Mouse (Mus musculus) liver, embryonic 12.5 days (tissue): ENCODE measurements around the gene Nars2. TPM values are rescaled to one million over a fixed set of nuclear protein-coding genes. Genes with fewer than 3 reads are reported as not detected.
A peak's percentile ranks its signal among the peaks of the same experiment; 100 is the strongest.

Experiments used
- ATAC-seq: fragments of 200-750 bp; cut with Nextera tagmentation; 2 replicates; pipeline ENCODE4 v1.8.0; 2017; ENCODE audit warnings: moderate number of reproducible peaks, mild to moderate bottlenecking, moderate library complexity
- H3K27ac ChIP-seq: fragments of 300-500 bp; sonication (generic); 2 replicates; pipeline ENCODE4 v1.5.1; 2016; ENCODE audit warnings: mild to moderate bottlenecking
- H3K27me3 ChIP-seq: fragments of 300-500 bp; sonication (generic); replicated peaks from 2 replicates; pipeline ENCODE4 v1.6.1; 2016; ENCODE audit warnings: mild to moderate bottlenecking, moderate library complexity
- H3K36me3 ChIP-seq: fragments of 300-500 bp; sonication (generic); 2 replicates; pipeline ENCODE4 v1.6.1; 2016; ENCODE audit warnings: mild to moderate bottlenecking, moderate library complexity
- H3K4me1 ChIP-seq: fragments of 300-500 bp; sonication (generic); 2 replicates; pipeline ENCODE4 v1.6.1; 2016
- H3K4me2 ChIP-seq: fragments of 300-500 bp; sonication (generic); 2 replicates; pipeline ENCODE4 v1.6.1; 2016; ENCODE audit warnings: mild to moderate bottlenecking, moderate library complexity
- H3K4me3 ChIP-seq: fragments of 300-500 bp; sonication (generic); 2 replicates; pipeline ENCODE4 v1.5.1; 2016; ENCODE audit warnings: mild to moderate bottlenecking, moderate library complexity
- H3K9ac ChIP-seq: fragments of 300-500 bp; sonication (generic); 2 replicates; pipeline ENCODE4 v1.6.1; 2016; ENCODE audit warnings: mild to moderate bottlenecking, moderate library complexity
- H3K9me3 ChIP-seq: fragments of 300-500 bp; sonication (generic); replicated peaks from 2 replicates; pipeline ENCODE4 v1.6.1; 2016; ENCODE audit warnings: mild to moderate bottlenecking, moderate library complexity
- WGBS: fragments of 180-500 bp; shearing (Covaris S2); methylation state at CpG from one replicate; pipeline ENCODE4 v1.1.7; 2016; ENCODE audit not compliant: insufficient replicate concordance; 5-methylcytosine and 5-hydroxymethylcytosine counted together
- polyA plus RNA-seq: library from polyadenylated mRNA; unstranded; fragments of >200 nt; fragmentation: Nextera tagmentation; extraction: Ambion mirVana; gene quantifications from 2 replicates; pipeline ENCODE4 v1.2.1, GENCODE M21; 2016

The Nars2 gene
- polyA plus RNA-seq, 1 experiment from 2014 or later = 21.8 TPM

- no peaks in the 10 kb centered on the region for H3K9me3 ChIP-seq
- WGBS = 19% methylated on average over 6 of the region's 6 CpGs
- H3K4me2 ChIP-seq = no peak overlapping the region
- H3K36me3 ChIP-seq = no peaks in the 10 kb centered on the region
- peaks cover 31% of the 10 kb centered on the region for H3K4me1 ChIP-seq
- H3K9ac ChIP-seq = no peak overlapping the region
- ATAC-seq = no peak
- H3K4me3 ChIP-seq = no peak overlapping the region
- no peaks in the 10 kb centered on the region for H3K27me3 ChIP-seq
- no peak overlapping the region for H3K27ac ChIP-seq
These were observed 127.8 kb downstream of the Nars2 start for GRCm38 (mm10) chr7:97079145-97079544.

- Histone ChIP-seq H3K9me3 (no peaks in the 10 kb centered on the region), H3K4me1 (peaks cover 35% of the 10 kb centered on the region), H3K27ac (no peak overlapping the region), H3K9ac (no peak overlapping the region), H3K4me3 (no peak overlapping the region), H3K36me3 (no peaks in the 10 kb centered on the region), H3K4me2 (no peak overlapping the region), H3K27me3 (no peaks in the 10 kb centered on the region)
- ATAC-seq = no peak
- WGBS = 66% methylated on average over 4 of the region's 4 CpGs
These were observed 128.5 kb downstream of the Nars2 start for GRCm38 (mm10) chr7:97079651-97080365.

DNA sequence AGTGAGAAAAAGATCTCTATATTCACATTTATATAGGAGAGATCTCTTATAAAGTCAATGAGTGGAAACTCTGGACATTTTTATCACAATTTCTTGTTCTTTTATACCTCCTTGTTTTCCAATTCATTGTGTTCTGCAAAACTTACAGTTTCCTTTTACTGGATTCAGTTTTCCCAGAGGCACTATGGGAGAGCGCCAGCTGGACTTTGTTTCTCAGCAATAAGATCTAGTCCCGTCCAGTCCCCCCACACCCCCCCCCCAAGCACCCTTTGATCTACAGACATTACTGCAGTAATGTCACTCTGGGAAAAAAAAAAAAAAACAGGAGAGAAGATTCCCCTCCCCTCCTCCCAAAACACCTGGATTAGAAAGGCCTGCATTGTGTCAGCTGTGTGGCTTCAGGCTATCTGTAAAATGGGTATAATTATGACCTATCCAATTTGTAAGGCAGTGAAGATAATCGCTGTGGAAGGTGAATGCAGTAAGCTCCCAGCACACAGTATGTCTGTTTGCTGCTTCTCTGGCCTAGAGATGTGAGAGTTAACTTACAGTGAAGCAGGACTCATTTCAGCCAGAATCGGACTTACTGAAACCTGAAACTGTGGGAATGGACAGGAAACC is 129.4 kb downstream of the Nars2 start:
- WGBS = 41% methylated on average over 4 of the region's 4 CpGs
- ATAC-seq = no peak
- Histone ChIP-seq H3K9ac (peak overlapping the region; percentile 92), H3K4me3 (peak overlapping the region; percentile 77), H3K36me3 (no peaks in the 10 kb centered on the region), H3K4me2 (peak overlapping the region; percentile 95), H3K4me1 (peaks cover 35% of the 10 kb centered on the region), H3K9me3 (no peaks in the 10 kb centered on the region), H3K27ac (peak overlapping the region; percentile 71), H3K27me3 (no peaks in the 10 kb centered on the region)

- WGBS = 1% methylated on average over 67 of the region's 83 CpGs
- H3K27ac ChIP-seq = peak within 1 kb of the TSS; percentile 85
- no peaks in the 10 kb centered on the region for H3K9me3 ChIP-seq
- no peaks in the 10 kb centered on the region for H3K27me3 ChIP-seq
- peak within 1 kb of the TSS; percentile 77 for H3K4me3 ChIP-seq
- peak within 1 kb of the TSS; percentile 95 for H3K4me2 ChIP-seq
- H3K4me1 ChIP-seq = peaks cover 35% of the 10 kb centered on the region
- ATAC-seq = peak; percentile 89
- H3K9ac ChIP-seq = peak within 1 kb of the TSS; percentile 92
- no peaks in the 10 kb centered on the region for H3K36me3 ChIP-seq
These were observed 130.1 kb downstream of the Nars2 start, which contains the start of gene Gab2 for GRCm38 (mm10) chr7:97081242-97081958. Gene Gab2 (plus strand): TSS chr7:97081586.

DNA sequence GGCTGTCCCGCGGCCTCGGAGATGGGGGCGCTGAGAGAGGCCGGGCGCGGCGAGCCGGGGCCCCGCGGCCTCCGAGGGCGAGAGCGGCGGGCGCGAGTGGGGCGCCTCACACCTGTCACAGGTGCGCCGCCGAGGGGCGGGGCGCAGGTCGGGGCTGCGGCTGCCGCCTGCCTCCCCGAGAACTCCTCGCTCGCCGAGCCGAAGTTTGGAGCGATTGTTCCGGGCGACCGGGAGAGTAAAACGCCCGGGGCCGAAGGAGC is 130.6 kb downstream of the Nars2 start:
- Histone ChIP-seq H3K36me3 (no peaks in the 10 kb centered on the region), H3K4me3 (peak overlapping the region; percentile 77), H3K9ac (peak overlapping the region; percentile 92), H3K4me1 (peaks cover 37% of the 10 kb centered on the region), H3K4me2 (peak overlapping the region; percentile 95), H3K27ac (peak overlapping the region; percentile 85), H3K9me3 (no peaks in the 10 kb centered on the region), H3K27me3 (no peaks in the 10 kb centered on the region)
- ATAC-seq = peak; percentile 42
- WGBS = 0% methylated on average over 36 of the region's 38 CpGs

- Histone ChIP-seq H3K4me3 (peak overlapping the region; percentile 77), H3K4me2 (peak overlapping the region; percentile 95), H3K36me3 (no peaks in the 10 kb centered on the region), H3K4me1 (peaks cover 37% of the 10 kb centered on the region), H3K27ac (peak overlapping the region; percentile 85), H3K9me3 (no peaks in the 10 kb centered on the region), H3K27me3 (no peaks in the 10 kb centered on the region), H3K9ac (peak overlapping the region; percentile 92)
- peak; percentile 24 for ATAC-seq
- WGBS = under 1% methylated on average over 36 of the region's 40 CpGs
These were observed 131.2 kb downstream of the Nars2 start for GRCm38 (mm10) chr7:97082219-97083101.

DNA sequence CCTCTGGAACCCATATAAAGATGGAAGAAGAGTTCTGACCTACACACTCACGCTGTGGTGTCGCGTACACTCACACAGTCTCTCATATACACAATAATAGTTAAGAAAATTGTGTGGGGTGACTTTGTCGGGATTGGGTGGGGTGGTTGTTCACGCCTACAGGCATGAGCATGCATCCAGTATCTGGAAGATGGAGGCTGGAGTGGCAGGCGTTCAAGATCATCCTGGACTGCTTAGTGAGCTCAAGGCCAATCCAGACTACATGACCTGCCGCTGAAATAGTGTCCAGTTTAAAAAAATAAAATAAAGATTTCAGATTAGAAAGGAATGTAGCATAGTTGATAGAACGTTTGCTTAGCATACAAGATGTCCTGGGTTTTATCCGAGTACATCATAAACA is 132.3 kb downstream of the Nars2 start:
- 72% methylated on average over 9 of the region's 9 CpGs for WGBS
- ATAC-seq = no peak
- Histone ChIP-seq H3K9ac (no peak overlapping the region), H3K4me2 (peak overlapping the region; percentile 95), H3K27me3 (no peaks in the 10 kb centered on the region), H3K4me3 (no peak overlapping the region), H3K9me3 (no peaks in the 10 kb centered on the region), H3K4me1 (peaks cover 37% of the 10 kb centered on the region), H3K27ac (peak overlapping the region; percentile 85; the same call in 1 of the 2 replicates), H3K36me3 (no peaks in the 10 kb centered on the region)

- Histone ChIP-seq H3K27me3 (no peaks in the 10 kb centered on the region), H3K9ac (no peak overlapping the region), H3K4me1 (peaks cover 37% of the 10 kb centered on the region), H3K9me3 (no peaks in the 10 kb centered on the region), H3K36me3 (no peaks in the 10 kb centered on the region), H3K27ac (no peak overlapping the region), H3K4me3 (no peak overlapping the region), H3K4me2 (no peak overlapping the region)
- 95% methylated on average over 1 of the region's 1 CpGs for WGBS
- no peak for ATAC-seq
These were observed 132.9 kb downstream of the Nars2 start for GRCm38 (mm10) chr7:97084181-97084580.

- Histone ChIP-seq H3K4me3 (no peak overlapping the region), H3K4me2 (no peak overlapping the region), H3K27me3 (no peaks in the 10 kb centered on the region), H3K9ac (no peak overlapping the region), H3K9me3 (no peaks in the 10 kb centered on the region), H3K4me1 (peaks cover 34% of the 10 kb centered on the region), H3K36me3 (no peaks in the 10 kb centered on the region), H3K27ac (no peak overlapping the region)
- no peak for ATAC-seq
- WGBS = 15% methylated on average over 4 of the region's 4 CpGs
These were observed 134.0 kb downstream of the Nars2 start for GRCm38 (mm10) chr7:97085291-97085690.

DNA sequence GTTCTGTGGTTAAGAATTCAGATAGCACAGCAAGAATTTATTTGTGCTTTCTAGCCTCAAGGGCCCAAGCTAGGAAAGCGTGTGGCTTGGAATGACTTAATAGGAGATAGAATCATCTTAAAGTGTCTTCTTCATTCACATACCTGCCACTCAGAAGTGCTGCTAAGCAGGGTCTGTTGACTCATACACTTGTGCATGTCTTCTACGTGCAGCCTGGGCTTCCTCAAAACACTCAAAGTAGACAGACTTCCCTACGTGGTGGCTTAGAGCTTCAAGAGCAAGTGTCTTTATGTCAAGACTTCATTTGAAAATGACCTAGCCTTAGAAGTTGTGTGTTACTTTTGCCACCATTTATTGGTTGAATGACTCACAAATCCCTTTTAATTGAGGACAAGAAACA is 142.9 kb downstream of the Nars2 start:
- H3K4me1 ChIP-seq = peaks cover 5% of the 10 kb centered on the region; the same call in 1 of the 2 replicates
- no peak overlapping the region for H3K4me2 ChIP-seq
- H3K9ac ChIP-seq = no peak overlapping the region
- H3K4me3 ChIP-seq = no peak overlapping the region
- H3K27ac ChIP-seq = no peak overlapping the region
- 42% methylated on average over 3 of the region's 3 CpGs for WGBS
- H3K36me3 ChIP-seq = no peaks in the 10 kb centered on the region
- no peaks in the 10 kb centered on the region for H3K27me3 ChIP-seq
- no peak for ATAC-seq
- H3K9me3 ChIP-seq = no peaks in the 10 kb centered on the region

DNA sequence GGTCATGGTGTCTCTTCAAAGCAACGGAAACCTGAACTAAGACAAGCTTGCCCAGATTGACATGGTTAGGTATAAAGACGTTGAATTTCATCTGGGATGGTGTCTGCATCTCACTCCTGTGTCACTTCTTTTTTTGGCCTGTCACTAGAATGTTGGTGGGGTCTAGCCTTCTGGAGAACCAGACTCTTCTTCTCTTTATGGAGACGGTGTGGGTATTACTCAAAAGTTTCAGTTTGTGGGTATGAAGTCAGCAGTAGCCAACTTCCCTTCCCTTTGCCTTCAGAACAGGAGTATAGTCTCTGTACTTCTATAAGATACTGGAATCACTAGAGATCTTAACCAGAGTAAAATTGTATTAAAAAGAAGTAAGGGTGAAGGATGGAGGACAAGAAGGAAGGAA is 156.8 kb downstream of the Nars2 start:
- H3K4me1 ChIP-seq = peaks cover 16% of the 10 kb centered on the region
- H3K27me3 ChIP-seq = no peaks in the 10 kb centered on the region
- H3K9me3 ChIP-seq = no peaks in the 10 kb centered on the region
- H3K4me2 ChIP-seq = no peak overlapping the region
- H3K27ac ChIP-seq = no peak overlapping the region
- H3K9ac ChIP-seq = no peak overlapping the region
- no peaks in the 10 kb centered on the region for H3K36me3 ChIP-seq
- WGBS = 59% methylated on average over 3 of the region's 3 CpGs
- no peak overlapping the region for H3K4me3 ChIP-seq
- no peak for ATAC-seq
